Mouse (Mus musculus) right cerebral cortex, postnatal 36 days (tissue): Measurements from ENCODE around the gene Myl3.

Source experiments
- DNase-seq, 2 experiments: peaks; one replicate each; pipeline ENCODE4 v3.0.0; 2022; ENCODE audit warnings: low spot score in 2 of 2, mixed read lengths in 1 of 2

The Myl3 gene

DNA sequence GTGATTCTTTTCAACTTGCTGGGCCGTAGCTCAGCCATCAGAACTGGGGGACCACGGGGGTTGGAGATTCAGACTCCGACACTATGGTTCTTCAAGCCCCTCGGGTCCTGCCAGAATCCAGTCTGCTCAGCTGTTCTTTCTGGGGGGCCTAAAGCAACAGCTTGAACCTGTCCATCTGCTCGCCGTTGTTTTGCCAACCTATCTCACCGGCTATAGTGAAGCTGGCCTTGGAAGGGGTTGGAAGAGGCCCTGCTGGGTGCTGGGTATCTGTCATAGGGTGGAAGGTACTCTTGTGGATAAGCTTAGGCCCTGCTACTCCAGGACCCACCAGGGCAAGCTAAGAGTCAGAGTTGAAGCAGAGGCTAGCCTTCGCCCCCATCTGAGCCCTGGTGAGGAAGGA is 19.2 kb downstream of the Myl3 start:
- no peak for DNase-seq

DNA sequence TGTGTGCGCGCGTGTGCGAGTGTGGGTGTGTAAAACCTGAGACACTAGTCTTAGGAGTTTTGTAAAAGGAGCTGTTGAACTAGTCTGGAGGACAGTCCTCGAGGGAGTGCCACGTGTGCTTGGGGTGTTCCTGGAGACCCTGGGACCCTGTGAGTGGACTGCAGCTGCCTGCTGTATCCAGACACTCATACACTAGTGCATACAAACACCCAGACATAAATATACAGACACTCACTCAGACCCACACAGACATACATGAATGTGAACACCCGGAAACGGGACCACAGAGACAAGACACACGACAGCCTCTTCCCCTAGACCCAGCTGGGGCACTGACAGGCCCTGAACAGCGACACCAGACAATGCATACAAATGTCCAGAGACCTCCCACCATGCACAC is 21.1 kb downstream of the Myl3 start:
- no peak for DNase-seq

DNA sequence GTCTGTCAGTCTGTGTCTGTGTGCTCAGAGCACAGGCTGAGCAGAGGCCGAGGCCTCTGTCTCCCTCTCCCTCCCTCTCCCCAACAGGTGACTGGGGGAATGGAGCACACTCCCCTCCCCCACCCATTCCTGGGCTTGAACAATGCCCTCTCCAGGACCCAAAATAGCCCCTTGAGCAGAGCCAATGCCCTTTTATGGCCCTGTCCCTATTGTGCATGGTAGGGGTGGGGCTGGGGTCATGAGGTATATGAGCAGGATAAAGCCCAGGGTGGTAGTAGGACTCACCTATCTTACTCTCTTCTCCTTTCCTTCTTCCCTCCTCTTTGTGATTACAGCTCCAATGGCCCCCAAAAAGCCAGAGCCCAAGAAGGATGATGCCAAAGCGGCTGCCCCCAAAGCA is 21.7 kb downstream of the Myl3 start:
- no peak for DNase-seq

DNA sequence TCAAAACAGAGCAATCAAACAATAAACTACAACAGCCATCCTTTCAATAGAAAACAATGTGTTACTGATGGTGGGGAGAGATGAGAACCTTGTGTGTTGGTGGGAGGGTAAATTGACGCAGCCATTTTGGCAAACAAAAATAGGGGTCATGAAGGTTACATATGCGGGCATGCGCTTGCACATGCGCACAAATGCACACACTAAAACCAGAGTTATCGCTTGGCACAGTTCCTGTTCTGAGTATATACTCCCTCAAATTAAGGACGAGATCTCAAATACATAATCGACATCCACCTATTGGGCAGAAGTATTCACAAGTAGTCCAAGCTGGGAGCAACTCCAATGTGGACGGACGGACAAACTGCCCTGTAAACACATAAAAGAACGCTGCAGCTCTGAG is 30.7 kb downstream of the Myl3 start:
- DNase-seq, result no peak

DNA sequence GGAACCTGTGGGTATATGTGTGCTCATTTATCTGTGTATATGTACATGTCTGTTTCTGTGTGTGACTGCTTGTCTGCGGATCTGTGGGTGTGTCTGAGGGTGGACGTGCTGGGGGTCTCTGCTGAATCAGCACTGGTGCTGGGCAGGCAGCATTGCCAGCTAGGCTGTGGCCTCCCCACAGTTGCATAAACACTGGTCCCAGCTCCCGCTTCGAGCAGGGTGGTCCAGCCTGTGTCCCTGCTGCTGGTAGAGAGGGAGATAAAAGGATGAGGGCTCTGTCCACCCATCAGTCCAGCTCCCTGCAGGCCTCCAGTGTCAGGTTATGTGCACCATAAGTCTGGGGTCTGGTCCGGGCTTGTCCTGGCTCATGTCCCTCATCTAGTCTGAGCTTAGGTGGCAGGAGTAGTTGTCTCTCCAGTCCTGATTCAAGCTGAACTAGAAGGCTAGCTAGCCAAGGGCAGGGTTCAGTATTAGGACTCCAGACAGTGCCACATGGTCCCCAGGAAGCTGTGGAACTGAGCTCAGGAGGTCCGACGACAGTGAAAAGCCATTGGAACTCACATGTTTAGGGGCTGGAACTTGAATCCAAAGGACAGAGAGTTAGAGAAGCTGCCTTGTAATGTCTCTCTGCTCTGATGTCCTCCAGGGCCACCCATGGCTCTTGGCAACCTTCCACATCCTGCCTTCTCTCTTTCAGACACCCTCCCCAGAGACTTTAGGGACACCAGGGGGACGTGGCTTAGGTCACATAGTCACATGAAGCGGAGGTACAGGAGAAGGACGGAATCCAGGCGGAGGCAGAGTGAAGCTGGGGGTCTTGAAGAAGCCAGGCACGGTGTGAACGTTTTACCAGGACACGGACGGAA is 33.0 kb downstream of the Myl3 start:
- no peak for DNase-seq

DNA sequence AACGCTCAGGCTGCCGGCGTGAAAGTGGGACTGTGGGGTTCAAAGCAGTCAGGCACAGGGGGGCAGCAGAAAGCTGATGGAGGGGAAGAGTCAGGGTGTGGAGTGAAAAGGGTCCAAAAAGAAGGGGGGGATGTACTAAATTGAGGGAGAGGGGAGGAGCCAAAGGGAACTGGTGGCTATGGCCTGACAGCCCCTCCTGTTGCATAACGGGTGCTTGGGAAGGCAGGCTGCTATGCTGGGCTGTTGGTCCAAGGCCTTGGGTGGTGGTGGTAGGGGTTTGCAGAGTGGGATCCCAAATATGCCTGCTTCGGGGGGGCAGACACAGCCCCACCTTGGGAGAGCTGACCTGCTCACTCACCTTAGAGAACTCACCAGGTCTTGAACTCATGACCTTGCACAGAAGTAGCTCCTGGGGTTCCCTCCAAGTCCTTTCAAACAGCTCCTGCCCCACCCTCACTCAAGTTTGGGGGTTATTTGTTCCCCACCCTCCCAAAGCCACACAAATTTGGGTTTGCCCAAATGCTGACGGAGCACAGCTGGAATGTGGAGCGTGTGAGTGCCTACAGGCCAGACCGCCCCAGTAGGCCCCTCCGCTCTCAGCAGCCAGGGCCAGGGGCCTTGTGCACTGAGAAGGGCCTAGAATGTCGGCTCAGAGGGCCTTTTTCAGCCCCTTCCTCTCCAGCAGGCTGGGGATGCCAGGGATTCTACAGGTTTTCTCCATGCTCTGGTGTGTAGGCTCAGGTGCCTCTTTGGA is 33.8 kb downstream of the Myl3 start:
- no peak for DNase-seq

DNA sequence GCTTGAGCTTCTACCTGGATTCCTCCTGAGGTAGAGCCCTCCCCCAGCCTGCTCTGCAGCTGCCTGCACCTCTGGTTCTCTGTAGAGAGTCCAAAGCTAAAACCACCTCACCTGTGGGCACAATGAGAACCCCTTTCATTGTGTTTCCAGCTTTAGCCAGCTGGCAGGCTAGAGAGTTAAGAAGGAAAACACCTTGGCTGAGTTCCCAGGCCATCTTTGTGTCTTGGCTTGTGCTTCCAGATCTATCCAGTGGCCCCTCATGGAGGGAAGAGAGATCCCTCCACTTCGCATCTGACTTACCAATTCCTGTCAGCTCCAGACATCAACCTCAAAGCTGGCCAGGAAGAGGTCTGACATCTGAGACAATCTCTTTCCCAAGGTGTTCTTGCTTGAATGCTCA is 36.4 kb downstream of the Myl3 start:
- no peak for DNase-seq

DNA sequence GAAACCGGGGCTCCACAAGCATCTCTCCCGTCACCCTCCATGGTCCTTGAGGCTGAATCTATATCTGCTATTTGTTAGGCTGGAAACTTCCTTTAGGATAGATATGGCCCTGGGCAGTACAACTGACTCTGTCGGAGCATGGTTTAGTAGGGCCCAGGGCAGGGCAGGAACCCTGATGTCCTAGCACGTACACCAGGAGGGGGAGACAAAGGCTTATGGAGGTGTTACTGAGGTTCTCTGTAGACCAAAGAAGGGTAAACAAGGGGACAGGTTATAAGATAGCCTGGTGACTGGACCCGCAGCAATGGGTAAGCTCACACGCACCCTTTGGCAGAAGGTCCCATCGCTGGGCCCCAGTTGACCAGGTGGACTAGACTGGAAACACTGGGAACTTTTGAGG is 36.9 kb downstream of the Myl3 start:
- no peak for DNase-seq

DNA sequence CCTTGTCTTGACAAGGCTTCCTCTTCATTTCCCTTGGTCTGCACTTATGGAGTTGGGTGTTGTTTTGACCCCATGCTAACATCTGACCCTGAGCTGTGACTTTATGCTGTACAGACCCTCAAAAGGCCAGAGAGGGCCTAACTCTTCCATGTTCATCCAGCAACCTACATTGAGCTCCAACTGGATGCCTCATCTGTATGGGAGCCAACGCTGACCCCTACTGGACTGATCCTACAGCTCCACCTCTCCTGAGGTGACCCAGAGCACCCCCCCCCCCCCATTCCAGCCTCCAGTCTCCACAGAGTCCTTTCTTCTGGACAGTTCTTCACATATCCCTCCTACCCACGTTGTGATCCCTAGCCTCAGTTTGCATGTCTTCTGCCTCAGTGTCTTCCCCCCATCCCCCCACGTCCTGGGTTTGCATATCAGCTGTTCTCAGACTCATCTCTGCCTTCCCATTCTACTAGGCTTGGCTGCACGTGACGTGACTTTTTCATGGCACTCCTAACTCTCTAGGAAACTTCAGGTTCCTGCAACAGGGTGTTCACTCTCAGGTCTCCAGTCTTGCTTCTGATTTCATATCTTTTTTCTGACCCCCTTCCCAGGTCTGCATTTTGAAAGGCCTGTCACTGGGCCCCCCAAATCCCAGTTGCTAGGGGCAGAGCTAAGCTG is 37.7 kb downstream of the Myl3 start:
- no peak for DNase-seq

DNA sequence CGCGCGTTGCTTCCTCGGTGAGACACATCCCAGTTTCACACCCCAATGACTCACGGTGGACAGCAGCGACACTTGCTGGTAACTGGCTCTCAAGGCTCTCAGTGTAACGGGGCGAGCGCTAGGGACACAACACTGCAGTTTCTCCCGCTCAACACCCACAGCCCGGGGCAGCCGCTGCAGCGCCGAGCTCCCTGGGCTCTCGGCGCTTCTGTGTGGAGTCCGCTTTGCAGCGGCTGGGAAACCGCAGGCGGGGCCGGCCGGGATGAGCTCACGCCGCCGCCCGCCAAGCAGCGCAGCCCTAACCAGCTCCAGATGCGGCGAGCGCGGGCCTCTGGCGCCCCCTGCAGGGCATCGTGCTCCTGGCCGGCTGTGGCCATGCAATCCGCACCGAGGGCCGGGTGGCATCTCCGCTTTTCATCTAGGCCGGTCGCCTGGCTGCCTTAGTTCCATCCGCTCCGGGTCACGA is 39.6 kb downstream of the Myl3 start:
- peak; percentile 86 to 87 for DNase-seq

DNA sequence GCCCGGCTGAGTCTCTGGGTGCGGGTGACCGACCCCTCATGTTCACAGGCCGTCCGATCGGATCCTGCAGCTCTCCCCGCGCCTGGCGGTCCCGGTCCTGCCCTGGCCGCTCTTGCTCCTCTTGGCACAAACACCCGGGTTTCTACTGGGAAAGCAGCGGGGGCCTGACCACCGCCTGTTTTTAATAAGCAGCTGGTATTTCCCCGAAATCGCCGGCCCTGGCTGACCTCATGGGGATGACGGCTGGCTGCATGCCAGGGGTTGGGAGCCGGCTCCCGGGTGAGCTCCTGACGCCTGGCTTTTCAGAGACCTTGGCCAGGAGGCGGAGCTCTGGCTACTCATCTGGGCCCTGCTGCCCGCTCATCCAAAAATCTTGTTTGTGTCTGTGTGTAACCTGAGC is 40.1 kb downstream of the Myl3 start:
- DNase-seq, result peak; percentile 49 to 51

DNA sequence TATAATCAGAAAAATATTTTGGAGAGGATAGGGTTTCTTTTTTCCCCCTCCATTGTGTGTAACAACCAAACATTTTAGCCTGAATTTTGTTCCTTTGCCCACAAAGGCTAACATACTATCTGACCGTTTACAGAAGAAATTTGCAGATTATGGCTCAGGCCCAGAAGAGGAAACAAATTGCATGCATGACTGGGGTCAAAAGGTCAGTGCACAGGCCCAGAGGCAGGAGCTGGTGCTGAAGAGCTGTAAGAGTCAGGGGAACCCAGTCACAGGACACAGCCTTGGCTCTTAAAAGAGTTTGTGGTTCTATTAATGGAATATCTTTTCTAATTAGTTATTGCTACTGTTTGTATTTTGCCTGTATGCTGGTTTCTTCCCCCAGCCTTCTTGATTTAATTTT is 42.0 kb downstream of the Myl3 start:
- no peak for DNase-seq

DNA sequence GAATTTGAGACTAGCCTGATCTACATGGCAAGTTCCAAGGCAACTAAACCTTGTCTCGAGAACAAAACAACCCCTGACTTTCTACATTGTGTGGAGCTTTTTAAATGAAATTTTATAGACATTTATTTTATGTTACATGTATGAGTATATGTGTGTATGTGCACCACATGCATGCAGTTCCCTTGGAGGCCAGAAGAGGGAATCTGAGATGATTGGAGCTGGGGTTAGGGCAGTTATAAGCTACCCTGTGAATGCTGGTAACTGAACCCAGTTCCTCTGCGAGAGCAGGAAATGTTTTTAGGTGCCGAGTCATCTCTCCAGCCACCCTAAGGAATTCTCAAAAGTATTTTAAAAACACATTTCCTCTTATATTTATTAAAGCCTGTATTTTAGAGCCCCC is 46.5 kb downstream of the Myl3 start:
- DNase-seq, result no peak

DNA sequence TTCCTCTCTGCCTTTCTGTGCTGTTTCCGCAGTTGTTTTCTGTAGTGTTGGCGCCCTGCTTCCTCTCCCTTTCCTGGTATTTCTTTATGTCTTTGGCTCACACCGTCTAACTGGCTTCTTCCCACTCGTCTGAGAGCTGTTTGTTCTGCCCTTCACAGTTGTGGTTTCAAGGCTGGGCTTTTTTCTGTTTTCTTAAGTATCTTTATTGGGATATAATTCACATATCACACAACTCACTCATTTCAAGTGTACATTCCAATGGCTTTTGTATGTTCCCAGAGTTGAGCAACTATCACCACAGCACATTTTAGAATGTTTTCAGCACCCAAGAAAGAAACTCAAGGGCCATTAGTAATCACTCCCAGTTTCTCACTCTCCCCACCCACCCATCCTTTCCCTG is 48.8 kb downstream of the Myl3 start:
- no peak for DNase-seq

DNA sequence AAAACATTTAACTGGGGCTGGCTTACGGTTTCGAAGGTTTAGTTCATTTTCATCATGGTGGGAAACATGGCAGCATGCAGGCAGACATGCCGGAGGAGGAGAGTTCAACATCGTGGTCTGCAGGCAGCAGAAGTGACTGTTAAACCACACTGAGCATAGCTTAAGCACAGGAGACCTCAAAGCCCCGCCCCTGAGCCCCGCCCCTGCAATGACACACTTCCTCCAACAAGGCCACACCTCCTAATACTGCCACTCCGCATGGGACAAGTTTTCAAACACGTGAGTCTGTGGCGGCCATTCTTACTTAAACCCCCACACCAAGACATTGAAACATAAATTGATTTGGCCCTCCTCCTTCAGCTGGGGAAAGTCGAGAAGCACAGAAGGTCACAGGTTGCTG is 55.4 kb downstream of the Myl3 start:
- DNase-seq, result no peak

DNA sequence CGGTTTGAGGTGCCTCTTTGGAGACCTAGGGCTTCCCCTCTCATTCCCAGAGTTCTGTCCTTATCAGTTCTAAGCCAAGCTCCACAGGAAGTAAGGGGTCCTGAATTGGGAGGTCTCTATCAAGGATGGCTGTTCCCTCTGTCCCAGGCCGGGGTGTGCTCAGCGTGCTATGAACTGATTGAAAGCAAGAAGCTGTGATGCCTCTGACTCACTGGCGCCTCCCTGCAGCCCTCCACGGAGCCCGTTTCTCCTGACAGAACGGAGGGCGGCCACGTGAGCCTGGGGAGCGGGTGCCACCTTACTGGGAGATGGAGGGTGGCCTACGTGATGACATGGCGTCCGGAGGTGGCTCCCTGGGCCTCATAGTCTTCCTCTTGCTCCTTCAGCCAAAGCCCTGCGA is 56.2 kb downstream of the Myl3 start, which contains the start of gene Prss42:
Prss42 (plus strand) TSS at position 301 of the 400 bp plus-strand sequence.
- DNase-seq, result no peak

DNA sequence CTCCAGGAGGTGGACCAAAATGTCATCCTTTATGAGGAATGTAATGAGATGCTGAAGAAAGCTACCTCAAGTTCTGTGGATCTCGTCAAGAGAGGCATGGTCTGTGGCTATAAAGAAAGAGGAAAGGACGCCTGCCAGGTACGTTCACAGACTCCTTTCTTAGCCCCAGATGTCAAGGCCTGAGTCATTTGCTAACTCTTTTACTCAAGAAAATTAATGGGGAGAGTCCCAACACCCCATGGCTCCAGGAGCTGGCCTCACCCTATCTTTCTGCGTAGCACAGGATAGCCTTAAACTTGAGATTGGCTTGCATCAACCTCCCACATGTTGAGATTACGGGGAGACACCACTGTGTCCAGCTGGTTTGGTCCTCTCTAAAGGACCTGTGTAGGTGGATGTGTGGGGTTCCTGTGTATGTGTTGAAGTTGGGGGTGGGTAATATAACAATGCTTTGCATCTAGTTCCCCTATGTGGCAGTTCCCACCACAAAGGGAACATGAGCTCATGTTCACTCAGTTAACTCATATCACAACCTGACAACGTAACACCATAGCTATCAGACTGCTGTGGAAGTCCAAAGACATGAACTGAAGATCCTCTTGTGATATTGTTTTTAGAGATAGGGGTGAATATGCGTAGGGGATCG is 59.3 kb downstream of the Myl3 start:
- no peak for DNase-seq

DNA sequence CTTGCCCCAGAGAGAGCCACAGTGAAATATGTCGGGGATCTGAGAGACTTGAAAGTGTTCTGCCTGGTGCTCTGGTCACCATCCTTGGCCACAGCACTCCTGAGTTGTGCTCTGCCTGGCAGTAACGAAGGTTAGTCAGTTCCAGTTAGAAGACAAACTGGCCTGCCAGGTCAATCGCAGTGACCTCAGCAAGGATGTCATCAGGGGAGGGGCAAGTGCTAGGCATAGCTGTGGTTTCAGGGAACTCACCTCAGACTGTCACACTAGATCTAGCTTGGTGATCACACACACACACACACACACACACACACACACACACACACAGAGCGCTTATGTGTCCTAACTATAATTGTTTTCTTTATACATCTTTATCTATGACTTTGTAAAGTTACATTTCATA is 61.6 kb downstream of the Myl3 start:
- no peak for DNase-seq

DNA sequence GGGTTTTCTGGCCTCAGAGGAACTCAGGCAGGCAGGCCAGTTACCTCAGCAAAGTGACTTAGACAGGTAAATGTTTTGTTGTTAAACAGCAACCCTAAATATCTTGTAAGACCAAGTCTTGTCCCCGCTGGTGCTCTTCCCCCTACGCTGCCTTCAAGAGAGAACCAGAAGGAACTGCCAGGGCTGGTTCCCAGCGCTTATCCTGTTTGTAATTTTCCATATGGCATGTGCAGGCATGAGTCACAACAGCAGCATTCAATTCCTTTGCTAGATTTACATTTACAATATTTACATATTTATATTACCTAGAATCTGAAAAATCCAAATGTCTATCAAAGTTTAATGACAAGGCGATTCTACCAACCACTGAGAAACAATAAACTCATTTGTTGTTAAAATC is 68.4 kb downstream of the Myl3 start:
- DNase-seq, result no peak

DNA sequence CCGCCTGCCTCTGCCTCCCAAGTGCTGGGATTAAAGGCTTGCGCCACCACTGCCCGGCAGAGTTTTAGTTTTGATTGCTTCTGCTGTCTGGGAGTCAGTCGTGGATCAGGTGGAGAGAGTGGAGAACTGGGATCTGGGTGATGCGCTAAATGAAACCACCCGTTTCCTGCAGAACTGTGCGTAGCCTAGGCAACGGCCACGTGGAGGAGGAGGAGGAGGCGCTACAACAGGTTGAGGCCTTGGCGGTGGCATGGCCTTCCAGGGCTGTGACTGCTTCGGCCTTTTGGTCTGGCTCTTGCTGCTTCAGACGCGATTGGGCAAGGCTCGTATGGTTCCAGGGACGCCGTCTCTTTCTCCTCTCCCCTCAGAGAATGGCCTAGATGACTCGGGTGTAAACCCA is 72.1 kb downstream of the Myl3 start, which contains the start of gene Prss44:
Prss44 (plus strand) TSS at position 206 of the 400 bp plus-strand sequence.
- DNase-seq, result no peak
